Mouse (Mus musculus): ENCODE measurements around the gene Gm14419.
"Not testable (repeated sequence)": the region's sequence is repeated elsewhere in the genome, so short reads cannot be mapped to it uniquely, and the experiment has no call there.

The Gm14419 gene

GRCm38 (mm10) chr2:177000656-177001055, at the start of gene Gm14419:
Gene Gm14419 (plus strand): TSS chr2:177000956.
- TF ChIP-seq GATA4 (IDR thresholded peaks at IDR 0.05; ENCODE audit: insufficient replicate concordance, low read length): not testable (repeated sequence)
